Mouse (Mus musculus): ENCODE data around the gene Mogs.

Mogs gene

DNA sequence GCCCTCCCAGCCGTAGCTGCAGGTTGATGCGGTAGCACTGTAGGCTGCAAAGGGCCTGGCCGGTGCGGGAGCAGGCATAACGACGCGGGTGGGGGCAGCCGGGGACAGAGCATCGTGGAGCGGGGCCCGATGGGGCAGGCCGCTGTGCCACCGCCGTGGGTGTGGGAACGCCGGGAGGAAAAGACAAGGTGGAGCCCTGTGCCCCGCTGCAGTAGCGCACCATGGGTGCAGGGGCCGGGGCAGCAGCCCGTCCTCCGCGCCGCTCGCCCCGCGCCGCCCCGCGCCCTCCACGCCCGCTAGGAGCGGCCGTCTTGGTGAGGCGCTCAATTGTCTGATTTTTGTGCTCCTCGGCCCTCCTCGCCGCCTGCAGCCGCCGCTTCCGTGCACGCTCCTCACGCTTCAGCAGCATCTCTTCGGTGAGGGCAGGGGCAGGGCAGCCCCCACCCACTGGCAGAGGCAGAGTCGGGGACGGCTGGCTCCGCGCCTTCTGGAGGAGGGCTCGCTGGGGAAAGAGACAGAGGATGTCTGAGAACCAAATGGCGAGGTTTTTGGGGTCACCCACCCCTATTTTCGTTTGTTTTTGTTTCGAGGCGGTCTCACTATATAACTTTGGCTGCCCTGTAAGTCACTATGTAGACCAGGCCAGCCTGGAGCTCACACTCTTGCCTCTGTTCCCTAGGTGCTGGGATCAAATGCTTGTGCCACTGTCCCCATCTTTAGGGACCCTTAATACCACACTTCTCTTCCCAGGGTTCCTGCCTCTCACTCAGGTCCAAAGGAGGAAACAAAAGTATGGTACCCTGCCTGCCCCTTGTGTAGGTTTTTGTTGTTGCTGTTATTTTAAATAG, 6.8 kb downstream of the Mogs start:
- no peak for DNase-seq (ENCODE audit: low spot score in 2 of 2)

DNA sequence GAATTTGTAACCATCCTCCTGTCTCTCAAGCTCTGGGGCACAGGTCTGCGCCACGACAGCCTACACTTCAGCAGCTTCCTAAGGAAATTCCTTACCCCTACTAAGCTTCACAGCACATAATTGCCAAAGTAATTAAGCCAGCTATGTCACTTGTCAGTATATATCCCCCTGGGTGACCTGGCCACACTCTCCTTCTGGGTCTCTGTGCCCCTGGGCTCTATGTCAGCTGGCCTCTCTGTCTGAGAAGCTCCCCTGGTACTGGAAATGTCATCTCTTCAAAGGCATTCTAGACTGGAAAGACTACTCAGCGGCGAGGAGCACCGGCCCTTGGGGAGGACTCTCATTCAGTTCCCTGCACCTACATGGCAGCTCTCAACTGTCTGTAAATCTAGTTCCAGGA, 7.7 kb downstream of the Mogs start:
- no peak for DNase-seq (ENCODE audit: low spot score in 2 of 2)

DNA sequence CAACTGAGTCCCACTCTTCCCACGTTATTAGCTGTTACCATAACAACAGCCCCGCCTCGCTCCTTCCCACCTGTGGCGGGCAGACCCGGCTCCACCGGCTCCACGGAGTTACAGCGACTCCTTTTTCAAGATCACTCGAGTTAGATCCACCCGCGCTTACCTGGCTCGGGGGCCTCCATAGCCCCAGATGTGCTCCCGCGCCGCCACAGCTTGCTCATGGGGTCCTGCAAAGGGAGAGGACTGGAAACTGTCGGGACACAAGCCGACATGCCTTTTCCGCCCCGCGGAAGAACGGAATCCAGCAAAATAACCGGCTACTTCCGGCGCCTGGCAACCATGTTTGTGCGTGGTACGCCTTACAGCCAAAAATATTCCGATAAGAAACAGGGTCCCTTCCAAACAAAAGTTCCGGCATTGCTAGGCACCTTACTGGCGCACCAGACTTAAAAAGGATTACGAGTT, 9.6 kb downstream of the Mogs start:
- DNase-seq (ENCODE audit: low spot score in 2 of 2): peak; percentile 70 to 81

DNA sequence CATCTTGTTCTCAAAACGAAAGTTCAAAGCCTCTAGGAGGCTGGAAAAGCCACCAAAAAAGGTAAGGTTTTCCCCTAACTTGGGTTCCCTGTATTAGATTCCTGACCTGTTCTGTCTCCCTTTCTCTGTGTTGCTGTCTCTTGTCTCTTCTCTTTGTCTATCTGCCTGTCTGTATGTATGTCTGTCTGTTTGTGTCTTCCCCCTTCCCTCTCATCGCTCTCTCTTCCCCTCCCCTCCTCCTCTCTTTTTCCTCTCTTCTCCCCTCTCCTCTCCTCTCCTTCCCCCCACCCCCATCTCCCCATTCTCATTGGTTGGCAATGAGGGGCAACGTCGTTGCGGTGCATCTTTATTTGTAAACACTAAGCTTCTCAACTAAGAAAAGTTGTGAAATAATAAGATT, 10.0 kb downstream of the Mogs start, which contains the start of gene Ino80b:
Gene Ino80b (minus strand): TSS at position 101 of the 400 bp plus-strand sequence.
- DNase-seq (ENCODE audit: low spot score in 2 of 2): no peak

DNA sequence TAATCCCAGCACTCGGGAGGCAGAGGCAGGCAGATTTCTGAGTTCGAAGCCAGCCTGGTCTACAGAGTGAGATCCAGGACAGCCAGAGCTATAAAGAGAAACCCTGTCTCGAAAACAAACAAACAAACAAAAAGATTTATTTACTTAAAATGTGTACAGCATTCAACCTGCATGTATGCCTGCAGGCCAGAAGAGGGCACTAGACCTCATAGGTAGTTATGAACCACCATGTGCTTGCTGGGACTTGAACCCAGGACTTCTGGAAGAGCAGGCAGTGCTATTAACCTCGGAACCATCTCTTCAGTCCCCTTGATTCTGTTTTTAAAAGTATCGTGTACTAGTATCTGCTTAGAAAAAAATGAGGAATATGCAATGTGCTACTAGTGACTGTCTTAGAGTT, 12.1 kb downstream of the Mogs start:
- no peak for DNase-seq (ENCODE audit: low spot score in 2 of 2)

DNA sequence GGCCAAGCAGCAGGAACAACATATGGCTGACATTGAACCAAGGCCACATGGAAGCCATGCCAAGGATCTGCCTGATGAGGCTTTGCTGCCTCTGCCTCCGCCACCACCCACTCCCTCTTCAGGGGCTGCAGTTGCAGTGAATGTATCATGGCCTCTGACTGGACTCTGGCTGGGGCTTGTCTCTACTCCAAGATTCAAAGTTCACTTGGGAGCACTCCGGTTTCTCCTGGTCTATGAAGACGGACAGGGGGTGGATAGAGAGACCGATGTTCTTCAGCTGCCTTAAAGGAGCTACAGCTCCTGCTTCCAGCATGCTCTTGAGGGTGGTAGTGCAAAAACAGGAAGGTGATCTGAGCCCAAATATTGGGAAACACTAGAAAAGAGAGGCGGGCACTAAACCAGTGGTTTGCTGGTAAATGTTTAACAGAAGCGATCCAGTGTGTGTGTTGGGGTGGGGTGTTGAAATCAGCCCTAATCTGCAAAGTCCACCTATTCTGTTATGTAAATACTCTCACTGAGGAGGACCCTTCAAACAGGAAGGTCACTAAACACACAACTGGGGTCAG, 16.3 kb downstream of the Mogs start:
- no peak for DNase-seq (ENCODE audit: low spot score in 2 of 2)

DNA sequence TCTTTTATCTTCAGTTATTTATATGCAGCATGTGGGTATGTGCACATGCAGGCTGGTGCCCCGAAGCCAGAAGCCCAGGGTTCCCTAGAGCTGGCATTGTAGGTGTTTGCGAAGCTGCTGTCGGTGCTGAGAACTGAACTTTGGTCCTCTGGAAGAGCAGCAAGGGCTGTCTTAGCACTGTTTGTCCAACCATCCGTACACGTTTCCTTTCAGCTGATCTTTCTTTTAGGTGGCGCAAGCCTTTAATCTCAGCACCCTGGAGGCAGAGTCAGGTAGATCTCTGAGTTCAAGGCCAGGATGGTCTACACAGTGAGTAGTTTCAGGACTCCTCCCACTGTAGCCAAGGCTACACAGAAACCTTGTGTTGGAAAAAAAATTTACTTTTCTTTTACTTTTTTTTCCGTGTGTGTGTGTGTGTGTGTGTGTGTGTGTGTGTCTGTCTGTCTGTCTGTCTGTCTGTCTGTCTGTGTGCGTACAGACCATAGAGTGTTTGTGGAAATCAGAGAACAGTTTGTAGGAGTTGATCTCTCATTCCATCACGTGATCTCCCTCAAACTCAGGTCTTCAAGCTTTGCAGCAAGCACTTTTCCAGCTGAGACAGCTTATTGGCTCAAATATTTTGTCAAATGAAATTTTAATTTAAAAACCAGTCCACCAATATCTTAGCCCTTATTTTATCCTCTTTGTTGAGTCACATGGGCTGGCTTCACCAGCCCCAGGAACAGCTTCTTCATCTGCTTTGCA, 17.1 kb downstream of the Mogs start:
- no peak for DNase-seq (ENCODE audit: low spot score in 2 of 2)

DNA sequence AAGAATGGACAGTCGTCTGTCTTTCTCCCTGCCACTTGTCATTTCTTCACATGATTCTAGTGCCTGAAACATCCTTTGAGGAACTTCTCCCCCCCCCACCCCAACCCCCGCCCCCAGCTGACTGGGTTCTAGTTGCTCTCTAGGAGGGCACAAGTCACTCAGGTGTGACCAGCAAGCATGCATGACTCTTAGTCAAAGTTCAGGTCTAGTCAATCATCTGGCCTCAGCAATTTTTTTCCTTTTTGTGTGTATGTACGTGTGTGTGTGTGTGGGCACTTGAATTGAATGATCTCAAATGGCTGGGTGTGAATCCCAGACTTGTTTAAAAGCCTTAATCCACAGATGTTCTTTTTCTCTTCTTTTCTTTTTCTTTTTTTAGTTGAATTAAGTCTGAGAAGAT, 18.9 kb downstream of the Mogs start:
- no peak for DNase-seq (ENCODE audit: low spot score in 2 of 2)

DNA sequence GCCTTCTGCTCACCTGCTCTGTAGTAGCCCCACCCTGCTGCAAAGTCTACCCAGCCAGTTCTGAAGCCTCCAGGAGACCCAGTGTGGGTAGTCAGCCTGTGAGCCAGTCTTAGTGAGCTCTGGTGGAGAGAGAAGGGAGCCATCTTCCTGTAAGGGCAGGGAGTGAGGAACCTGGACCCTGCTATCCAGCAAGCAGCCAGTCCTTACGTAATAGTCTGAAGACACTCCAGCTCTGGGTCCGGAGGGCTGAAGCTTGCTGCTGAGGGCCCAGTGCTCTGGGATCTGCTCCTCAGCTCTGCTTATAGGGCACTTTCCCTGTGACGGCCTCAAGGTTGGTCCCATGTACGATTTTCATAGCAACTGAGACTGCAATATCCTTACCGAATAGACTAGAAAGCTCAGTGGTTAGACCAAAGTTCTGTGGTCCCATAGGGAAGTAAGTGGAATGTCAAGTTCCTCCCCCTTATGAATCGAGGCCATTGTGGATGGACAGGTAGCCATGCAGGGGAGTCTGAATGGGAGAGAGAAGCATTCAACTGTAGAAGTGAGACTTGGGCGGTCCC, 19.7 kb downstream of the Mogs start, which contains the start of gene Rtkn:
Gene Rtkn (plus strand): TSS at position 513 of the 563 bp plus-strand sequence.
- no peak for DNase-seq (ENCODE audit: low spot score in 2 of 2)

DNA sequence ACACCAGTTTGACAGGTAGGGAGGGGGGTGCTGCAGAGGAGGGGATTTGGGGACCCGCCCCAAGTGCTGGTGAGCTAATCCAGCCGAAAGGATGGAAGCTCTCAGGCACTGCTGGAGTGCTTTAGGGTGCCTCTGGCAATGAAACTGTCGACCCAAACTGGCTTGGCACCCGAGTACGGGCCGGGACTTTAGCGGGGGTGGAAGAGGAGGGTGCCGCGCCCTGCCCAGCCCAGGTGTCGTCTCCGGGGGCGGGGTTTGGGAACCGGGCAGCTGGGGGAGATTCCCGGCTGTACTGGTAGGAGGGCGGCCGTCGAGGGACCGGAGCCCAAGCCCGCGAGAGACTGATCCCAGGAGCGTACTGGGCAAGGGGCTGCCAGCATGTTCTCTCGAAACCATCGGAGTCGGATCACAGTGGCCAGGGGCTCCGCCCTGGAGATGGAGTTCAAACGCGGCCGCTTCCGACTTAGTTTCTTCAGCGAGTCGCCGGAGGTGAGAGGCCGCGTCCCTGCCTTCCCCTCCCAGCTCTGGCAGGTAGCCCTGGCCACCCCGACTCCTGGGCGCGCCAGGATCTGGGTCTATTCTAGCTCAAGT, 20.4 kb downstream of the Mogs start:
- DNase-seq (ENCODE audit: low spot score in 2 of 2): no peak

DNA sequence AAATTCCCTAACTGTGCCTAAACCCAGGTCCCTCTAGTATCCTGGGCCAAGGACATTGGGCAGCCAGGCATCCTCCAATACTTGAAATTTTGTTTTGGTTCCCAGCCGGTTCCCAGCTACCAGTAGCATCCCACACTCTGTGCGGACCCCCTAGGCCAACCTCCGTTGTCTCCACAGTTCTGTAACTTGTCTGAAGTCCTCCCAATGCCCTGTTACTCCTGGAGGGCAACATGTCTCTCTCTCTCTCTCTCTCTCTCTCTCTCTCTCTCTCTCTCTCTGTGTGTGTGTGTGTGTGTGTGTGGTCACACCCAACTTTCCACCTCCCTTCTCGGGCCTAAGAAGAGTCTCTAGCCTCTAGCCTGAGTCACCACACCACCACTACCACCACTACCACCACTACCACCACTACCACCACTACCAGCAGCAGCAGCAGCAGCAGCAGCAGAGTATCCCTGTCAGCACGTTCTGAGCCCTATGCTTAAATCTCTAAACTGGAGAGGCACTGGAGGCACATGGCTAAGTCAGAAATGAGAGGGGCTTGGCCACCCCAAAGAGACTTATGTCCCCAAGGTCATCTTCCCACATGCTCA, 21.1 kb downstream of the Mogs start:
- DNase-seq (ENCODE audit: low spot score in 2 of 2): no peak

DNA sequence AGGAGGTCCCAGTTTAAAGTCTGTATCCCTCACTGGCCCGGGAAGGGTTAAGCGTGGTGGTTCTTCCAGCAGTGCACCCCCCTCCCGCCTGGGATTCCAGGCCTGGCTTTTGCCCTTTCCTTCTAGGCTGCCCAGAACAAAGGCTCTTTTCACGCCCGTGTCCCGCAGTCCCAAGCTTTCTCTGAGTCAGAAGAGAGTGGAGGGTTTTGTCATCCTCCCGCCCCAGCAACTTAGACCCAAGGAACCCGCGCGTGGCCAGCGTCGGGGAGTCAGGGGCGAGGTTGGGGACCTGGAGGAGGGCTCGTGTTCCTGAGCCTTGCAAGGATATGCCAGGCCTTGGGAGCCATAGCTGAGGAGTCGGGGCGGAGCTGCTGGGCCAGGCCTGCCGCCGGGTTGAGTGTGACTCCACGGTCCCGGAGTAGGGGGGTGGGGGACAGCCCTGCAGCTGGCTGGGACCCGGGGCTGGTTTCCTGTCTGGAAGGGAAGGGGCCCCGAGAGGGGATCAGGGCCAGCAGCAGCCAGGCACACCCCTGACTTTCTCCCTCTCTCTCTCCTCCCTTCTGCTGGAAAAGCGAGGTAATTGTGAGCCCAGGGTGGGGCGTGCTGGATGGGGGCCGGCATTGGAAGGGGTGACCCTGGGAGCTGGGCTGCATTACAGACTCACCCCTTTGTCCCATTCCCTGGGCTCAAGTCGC, 21.7 kb downstream of the Mogs start:
- no peak for DNase-seq (ENCODE audit: low spot score in 2 of 2)

DNA sequence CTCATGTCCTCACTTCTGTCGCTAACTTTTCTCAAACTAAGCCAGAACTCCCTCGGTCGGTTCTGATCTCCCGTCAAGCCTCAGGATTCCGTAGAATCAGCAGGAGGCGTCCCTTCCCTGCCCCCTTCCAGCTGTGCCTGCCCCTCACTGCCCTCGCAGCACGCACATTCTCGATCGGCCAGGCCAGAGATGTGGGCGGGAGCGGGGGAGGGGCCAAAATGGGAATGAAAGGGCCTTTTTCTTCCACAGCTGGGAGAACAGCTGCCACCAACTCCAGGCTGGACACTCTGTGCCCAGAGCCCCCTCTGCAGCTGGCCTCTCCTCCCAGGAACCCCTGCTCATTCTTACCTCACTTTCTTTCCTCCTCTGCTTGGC, 22.3 kb downstream of the Mogs start:
- DNase-seq (ENCODE audit: low spot score in 2 of 2): no peak

DNA sequence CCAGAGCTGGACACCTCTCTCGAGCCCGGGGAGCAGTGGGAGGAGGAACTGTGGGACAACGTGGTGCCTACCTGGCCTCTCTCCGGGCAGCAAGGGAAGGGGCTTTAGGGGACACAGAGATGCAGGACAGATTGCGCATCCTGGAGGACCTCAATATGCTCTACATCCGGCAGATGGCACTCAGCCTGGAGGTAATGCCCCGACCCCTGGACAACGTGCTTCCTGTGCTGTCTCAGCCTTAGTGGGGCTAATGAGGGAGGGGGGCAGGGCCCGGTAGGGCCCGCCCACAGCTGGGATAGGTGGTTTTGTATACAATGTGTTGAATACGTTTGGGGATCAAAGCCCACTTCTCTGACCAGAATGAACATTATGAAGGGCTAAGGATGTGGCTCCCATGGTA, 22.8 kb downstream of the Mogs start:
- DNase-seq (ENCODE audit: low spot score in 2 of 2): no peak

DNA sequence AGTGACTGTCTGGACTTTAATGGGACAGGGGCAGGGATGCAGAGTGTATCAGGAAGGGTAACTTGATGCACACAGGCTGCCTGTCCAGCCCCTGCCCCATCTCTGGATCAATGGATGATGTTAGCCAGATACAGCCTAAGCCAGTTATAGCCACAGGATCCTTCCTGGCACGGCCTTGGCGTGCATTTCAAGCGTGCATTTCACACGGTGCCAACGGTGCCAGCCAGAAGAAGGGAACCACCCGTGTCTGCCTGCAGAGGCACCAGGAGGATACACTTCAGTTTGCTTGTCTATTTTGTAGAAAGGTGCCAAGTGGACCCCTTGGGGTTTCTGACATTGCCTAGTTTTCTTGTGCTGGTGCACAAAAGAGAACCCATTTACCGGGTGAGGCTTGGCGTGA, 24.7 kb downstream of the Mogs start:
- DNase-seq (ENCODE audit: low spot score in 2 of 2): no peak

DNA sequence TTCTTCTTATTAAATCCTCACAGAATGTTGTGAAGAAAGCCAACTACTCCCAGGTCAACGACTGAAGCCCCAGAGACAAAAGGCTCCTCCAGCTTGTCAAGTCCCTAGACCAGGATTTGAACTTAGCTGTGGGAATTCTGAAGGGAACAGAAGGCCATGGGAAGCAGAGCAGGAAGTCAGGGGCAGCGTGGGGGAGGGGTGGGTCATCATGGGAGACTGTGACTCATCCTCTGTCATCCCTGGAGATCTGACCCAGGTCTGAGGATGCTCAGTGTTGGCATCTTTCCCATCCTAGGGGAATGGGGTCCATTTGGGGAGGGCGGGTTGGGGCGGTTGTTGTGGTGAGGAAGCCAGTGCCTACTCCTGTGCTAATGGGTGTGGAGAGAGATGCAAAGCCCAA, 26.3 kb downstream of the Mogs start:
- no peak for DNase-seq (ENCODE audit: low spot score in 2 of 2)

DNA sequence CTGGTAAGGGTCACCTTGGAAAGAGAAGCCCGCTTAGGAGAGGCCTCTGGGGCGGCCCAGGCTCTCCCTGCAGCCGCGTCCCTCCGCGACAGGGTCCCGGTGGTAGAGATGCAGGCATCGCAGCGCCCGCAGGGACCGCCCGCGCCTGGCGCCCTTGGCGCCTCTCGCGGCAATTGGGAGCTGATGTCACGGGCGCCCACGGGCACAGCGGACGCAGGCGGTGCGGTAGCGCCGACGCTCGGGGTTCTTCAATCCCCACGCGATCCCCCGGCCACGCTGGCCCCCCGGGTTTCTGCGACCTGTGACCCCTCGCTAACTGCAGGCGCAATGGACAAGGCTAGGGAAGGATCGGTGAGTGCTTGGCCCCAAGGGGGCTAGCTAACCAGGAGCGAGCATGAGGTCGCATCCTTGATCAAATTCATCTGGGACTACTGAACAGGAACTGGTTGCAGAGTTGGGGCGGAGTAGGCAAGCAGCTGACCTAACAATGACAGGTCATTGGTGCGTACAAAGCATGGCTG, 27.0 kb downstream of the Mogs start:
- peak; percentile 50 to 53 for DNase-seq (ENCODE audit: low spot score in 2 of 2)

DNA sequence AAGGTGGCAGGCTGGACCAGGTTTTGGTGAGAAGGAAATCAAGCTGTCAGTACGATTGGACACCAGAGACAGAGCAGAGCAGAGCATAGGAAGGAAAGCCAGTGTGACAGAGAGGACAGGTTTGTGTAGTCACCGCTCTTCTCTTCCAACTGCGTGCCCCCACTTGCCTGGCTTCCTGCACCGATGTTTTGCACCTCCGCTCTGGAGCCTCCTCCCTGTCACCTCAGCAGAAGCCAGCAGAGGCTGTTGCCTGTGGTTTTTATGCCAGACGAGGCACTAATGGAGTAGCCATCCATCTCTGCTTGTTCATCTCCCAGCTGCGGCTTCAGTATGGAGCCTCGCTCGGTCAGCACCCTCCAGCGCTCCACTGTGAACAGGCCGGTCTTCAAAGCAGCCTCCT, 27.6 kb downstream of the Mogs start:
- no peak for DNase-seq (ENCODE audit: low spot score in 2 of 2)

DNA sequence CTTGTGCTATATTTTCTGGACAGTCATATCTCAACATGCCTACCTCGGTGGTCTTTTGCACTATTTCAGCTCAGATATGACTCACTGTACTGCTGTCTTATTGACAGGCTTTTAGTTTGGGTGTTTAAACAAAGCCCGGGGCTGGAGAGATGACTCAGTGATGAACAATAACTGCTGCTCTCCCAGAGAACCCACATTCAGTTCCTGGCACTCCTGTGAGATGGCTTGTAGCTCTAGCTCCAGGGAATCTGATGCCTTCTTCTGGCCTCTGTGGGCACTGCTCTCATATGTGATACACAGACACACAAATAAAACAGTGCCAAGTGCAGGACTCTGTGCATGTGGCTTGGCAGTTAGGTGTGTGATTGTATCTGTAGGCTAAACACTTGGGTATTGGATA, 29.9 kb downstream of the Mogs start:
- no peak for DNase-seq (ENCODE audit: low spot score in 2 of 2)

DNA sequence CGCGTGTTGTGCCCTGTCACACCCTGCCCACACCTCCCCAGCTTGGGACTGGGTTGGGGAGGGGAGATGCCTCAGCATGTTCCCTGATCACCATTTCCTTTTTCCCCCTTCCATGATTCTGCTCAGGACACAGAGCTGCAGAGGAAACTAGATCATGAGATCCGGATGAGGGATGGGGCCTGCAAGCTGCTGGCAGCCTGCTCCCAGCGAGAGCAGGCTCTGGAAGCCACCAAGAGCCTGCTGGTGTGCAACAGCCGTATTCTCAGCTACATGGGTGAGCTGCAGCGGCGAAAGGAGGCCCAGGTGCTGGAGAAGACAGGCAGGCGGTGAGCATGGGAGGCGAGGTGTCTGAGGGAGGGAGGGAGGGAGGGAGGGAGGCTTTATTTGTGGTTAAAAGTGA, 30.5 kb downstream of the Mogs start:
- DNase-seq (ENCODE audit: low spot score in 2 of 2): no peak

DNA sequence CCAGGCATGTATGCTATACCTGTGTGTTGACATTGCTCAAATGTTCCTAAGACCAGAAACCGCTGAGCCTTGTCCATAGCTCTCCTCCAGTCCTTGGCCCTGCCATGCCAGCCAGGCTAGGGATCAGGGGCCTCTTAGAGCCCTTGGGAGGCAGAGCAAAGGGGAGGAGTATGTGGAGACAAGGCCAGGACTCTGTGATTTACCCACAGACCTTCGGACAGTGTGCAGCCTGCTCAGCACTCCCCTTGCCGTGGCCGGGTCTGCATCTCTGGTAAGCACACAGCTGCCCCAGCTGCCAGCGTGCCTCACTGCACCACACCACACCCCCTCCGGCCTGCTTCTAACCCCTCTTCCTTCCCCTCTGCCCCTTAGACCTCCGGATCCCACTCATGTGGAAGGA, 32.0 kb downstream of the Mogs start:
- DNase-seq (ENCODE audit: low spot score in 2 of 2): no peak
